Mouse (Mus musculus) ovary, postnatal 10 days (tissue): ENCODE results near the gene Trim8.

ENCODE experiments used
- DNase-seq: peaks from one replicate; pipeline ENCODE4 v3.0.0; 2022; ENCODE audit warnings: low spot score

The Trim8 gene

GRCm38 (mm10) chr19:46524601-46525321, 23.3 kb downstream of the Trim8 start:
- no peak for DNase-seq

- no peak for DNase-seq
Observed at GRCm38 (mm10) chr19:46525691-46526631, 24.5 kb downstream of the Trim8 start.

- no peak for DNase-seq
Observed at GRCm38 (mm10) chr19:46527632-46528528, 26.4 kb downstream of the Trim8 start.

GRCm38 (mm10) chr19:46528529-46529213, 27.2 kb downstream of the Trim8 start:
- no peak for DNase-seq

GRCm38 (mm10) chr19:46529601-46530448, 28.3 kb downstream of the Trim8 start:
- DNase-seq, result no peak

- DNase-seq, result no peak
Observed at GRCm38 (mm10) chr19:46530449-46530990, 29.0 kb downstream of the Trim8 start.

- DNase-seq, result no peak
Observed at GRCm38 (mm10) chr19:46531071-46532030, 29.8 kb downstream of the Trim8 start.

- no peak for DNase-seq
Observed at GRCm38 (mm10) chr19:46532031-46532688, 30.7 kb downstream of the Trim8 start.

- no peak for DNase-seq
Observed at GRCm38 (mm10) chr19:46533066-46533465, 31.6 kb downstream of the Trim8 start.

- no peak for DNase-seq
Observed at GRCm38 (mm10) chr19:46533525-46533924, 32.0 kb downstream of the Trim8 start.

- no peak for DNase-seq
Observed at GRCm38 (mm10) chr19:46534542-46535098, 33.1 kb downstream of the Trim8 start.

- no peak for DNase-seq
Observed at GRCm38 (mm10) chr19:46537357-46537756, 35.9 kb downstream of the Trim8 start.

- DNase-seq, result no peak
Observed at GRCm38 (mm10) chr19:46538213-46538612, 36.7 kb downstream of the Trim8 start.

- no peak for DNase-seq
Observed at GRCm38 (mm10) chr19:46542750-46543149, 41.2 kb downstream of the Trim8 start.

GRCm38 (mm10) chr19:46547565-46547964, 46.1 kb downstream of the Trim8 start:
- no peak for DNase-seq

GRCm38 (mm10) chr19:46548110-46548509, 46.6 kb downstream of the Trim8 start:
- DNase-seq, result no peak

- DNase-seq, result no peak
Observed at GRCm38 (mm10) chr19:46550385-46550784, 48.9 kb downstream of the Trim8 start.

GRCm38 (mm10) chr19:46552496-46552895, 51.0 kb downstream of the Trim8 start:
- DNase-seq, result no peak
